Mouse (Mus musculus): ENCODE data around the gene Elf2. TPM values are rescaled to one million over a fixed set of nuclear protein-coding genes. Genes with fewer than 3 reads are reported as not detected.
"Not testable (repeated sequence)": the region's sequence is repeated elsewhere in the genome, so short reads cannot be mapped to it uniquely, and the experiment has no call there.

The Elf2 gene
- polyA plus RNA-seq, 1 experiment from 2014 or later, result 53.6 TPM

DNA sequence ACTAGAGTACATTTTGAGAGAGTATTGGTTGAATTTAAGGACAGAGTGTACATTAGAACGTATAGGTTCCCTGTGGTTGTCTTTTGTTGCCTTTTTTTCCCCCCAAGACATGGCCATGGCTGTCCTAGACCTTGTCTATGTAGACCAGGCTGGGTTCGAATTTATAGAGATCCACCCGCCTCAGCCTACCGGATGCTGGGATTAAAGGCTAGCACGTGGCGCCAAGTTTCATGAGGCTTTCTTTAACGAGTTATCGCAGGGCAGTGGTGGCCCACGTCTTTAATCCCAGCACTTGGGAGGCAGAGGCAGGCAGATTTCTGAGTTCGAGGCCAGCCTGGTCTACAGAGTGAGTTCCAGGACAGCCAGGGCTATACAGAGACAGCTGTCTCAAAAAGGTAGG lies 114.5 kb downstream of the Elf2 start:
- WGBS, result 94% methylated on average over 10 of the region's 10 CpGs
- H3K27ac ChIP-seq (replicated peaks), result no peak overlapping the region
- no peaks in the 10 kb centered on the region for H3K9me3 ChIP-seq
- no peak for ATAC-seq (replicated peaks)
- no peaks in the 10 kb centered on the region for H3K36me3 ChIP-seq
- H3K9ac ChIP-seq (replicated peaks), result no peak overlapping the region
- no peaks in the 10 kb centered on the region for H3K27me3 ChIP-seq
- peaks cover 33% of the 10 kb centered on the region for H3K4me1 ChIP-seq
- peak overlapping the region; percentile 98 for H3K4me3 ChIP-seq
- peak overlapping the region; percentile 67 for H3K4me2 ChIP-seq (replicated peaks)

DNA sequence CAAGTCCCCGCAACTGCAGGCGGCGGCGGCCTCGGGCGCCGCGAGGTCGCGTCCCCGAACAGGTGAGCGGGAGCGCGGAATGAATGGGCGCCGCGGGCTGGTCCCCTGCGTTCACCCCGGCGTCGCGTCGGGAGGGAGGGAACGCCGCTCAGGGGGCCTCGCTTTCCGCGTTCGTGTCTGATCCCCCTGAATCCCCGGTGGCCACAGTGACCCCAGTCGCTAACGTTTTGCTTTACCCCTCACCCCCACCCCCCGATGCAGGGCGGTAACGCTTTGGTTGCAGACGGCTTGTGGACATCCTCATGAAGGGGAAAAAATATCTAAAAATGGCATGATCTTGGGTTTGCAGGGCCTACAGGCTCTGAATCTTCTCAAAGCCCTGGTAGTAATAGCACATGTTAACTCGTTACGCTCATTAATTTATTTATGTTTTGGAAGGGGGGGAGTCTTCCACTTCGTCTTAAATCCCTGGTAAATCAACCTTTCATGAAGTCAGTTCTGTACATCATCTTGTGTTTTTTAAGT lies 115.2 kb downstream of the Elf2 start:
- WGBS, result under 1% methylated on average over 39 of the region's 39 CpGs
- H3K4me3 ChIP-seq, result peak overlapping the region; percentile 98
- H3K36me3 ChIP-seq, result no peaks in the 10 kb centered on the region
- peak overlapping the region; percentile 67 for H3K4me2 ChIP-seq (replicated peaks)
- no peaks in the 10 kb centered on the region for H3K9me3 ChIP-seq
- peak overlapping the region; percentile 99 for H3K27ac ChIP-seq (replicated peaks)
- peak overlapping the region; percentile 96 for H3K9ac ChIP-seq (replicated peaks)
- H3K4me1 ChIP-seq, result peaks cover 33% of the 10 kb centered on the region
- ATAC-seq (replicated peaks), result no peak; the same call in 1 of the 2 replicates
- H3K27me3 ChIP-seq, result no peaks in the 10 kb centered on the region

DNA sequence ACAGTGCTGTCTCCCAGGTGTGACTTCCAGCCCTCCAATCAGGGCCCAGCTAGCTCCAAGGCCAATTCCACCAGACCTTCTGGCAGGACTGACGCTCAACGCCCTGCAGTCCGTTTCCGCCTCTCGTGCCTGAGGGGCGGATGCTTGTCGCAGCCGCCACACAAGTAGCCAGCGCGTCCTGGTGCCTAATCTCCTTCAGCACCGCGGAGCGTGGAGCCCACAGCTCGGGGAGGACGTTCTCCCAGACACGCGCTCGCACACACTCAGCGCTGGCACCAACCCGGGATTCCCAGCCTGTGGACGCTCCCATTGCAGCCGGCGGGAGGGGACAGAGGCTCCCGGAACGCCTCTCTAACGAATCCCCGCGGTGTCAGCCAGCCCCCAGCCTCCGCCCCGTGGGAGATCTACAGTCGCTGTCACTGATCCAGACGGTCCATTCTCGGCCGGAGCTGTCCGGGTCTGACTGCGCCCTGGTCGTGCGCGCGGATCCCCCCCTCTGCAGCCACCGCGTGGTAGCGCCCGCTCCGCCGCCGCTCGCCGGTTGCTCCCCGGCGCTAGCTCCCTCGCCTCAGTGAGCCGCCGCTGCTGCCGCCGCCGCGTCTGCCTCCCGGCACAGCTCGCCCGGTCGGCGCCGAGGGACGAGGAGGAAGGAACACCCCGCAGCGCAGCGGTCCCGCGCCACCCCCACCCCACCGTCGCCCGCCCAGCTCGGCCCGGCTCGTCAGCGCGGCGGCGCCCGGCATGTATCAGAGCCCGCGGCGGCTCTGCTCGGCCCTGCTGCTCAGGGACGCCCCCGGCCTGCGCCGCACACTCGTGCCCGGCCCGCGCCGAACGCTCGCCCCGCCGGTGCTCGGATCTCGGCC lies 115.9 kb downstream of the Elf2 start, which contains the start of gene Noct:
Gene Noct, plus strand, starts transcription at position 85 of the 863 bp plus-strand sequence.
- no peaks in the 10 kb centered on the region for H3K27me3 ChIP-seq
- H3K4me1 ChIP-seq, result peaks cover 33% of the 10 kb centered on the region
- no peaks in the 10 kb centered on the region for H3K9me3 ChIP-seq
- H3K27ac ChIP-seq (replicated peaks), result peak within 1 kb of the TSS; percentile 99
- peak within 1 kb of the TSS; percentile 67 for H3K4me2 ChIP-seq (replicated peaks)
- ATAC-seq (replicated peaks), result peak; percentile 92
- H3K4me3 ChIP-seq, result peak within 1 kb of the TSS; percentile 98
- H3K36me3 ChIP-seq, result no peaks in the 10 kb centered on the region
- WGBS, result under 1% methylated on average over 96 of the region's 100 CpGs
- peak within 1 kb of the TSS; percentile 96 for H3K9ac ChIP-seq (replicated peaks)

DNA sequence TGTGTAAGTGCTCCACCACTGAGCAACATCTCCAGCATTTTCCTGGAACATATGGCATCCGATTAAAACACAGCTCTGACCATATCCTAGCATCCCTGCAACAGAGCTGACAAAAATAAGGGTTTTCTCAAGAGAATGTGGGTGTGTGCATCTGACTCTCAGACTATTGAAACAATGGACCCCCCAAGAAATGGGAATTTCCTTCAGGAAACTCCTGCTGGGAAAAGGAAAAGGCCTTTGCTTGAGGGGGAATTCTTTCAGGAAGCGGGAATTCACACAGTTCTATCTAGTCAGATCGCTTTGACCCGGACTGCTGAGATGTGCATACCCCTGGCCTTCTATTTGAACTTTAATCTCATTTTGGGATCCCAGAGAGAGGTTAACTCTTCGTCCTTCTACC lies 116.9 kb downstream of the Elf2 start:
- H3K4me2 ChIP-seq (replicated peaks), result peak overlapping the region; percentile 67
- peaks cover 23% of the 10 kb centered on the region for H3K4me1 ChIP-seq
- no peaks in the 10 kb centered on the region for H3K9me3 ChIP-seq
- peak overlapping the region; percentile 98; the same call in 1 of the 2 replicates for H3K4me3 ChIP-seq
- H3K27me3 ChIP-seq, result no peaks in the 10 kb centered on the region
- H3K36me3 ChIP-seq, result no peaks in the 10 kb centered on the region
- no peak for ATAC-seq (replicated peaks)
- H3K27ac ChIP-seq (replicated peaks), result 0 out of 2 replicates have a peak overlapping the region, but pooled peaks have one; percentile 99
- no peak overlapping the region for H3K9ac ChIP-seq (replicated peaks)
- 22% methylated on average over 5 of the region's 5 CpGs for WGBS

DNA sequence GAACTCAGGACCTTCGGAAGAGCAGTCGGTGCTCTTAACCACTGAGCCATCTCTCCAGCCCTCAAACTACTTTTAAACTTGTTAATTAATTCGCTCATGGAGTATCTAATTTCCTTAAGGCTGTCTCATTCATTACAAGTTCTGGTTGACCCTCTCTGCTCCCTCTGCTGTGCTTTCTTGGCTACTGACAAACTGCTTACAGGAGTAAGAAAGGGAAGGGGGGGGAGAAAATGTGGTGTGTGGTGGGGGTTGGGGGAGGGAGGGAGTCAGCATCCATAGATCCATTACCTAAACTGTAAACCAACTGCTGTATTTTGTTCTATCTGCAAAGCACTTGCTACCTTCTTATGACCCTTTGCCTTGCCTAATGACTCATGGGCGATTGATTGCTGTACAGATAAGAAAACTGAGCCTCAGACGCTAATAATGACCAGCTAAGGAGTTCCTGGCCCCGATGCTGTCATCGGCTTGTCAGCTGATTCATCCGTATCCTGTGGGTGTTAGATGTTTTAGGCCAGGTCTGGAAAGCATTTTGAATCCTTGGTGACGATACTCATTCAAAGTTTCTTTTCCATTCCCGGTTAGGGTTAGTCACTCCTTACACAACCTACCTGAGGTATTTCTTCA lies 117.5 kb downstream of the Elf2 start:
- Histone ChIP-seq H3K27me3 (no peaks in the 10 kb centered on the region), H3K4me2 (replicated peaks) (no peak overlapping the region), H3K9me3 (no peaks in the 10 kb centered on the region), H3K4me3 (no peak overlapping the region), H3K36me3 (no peaks in the 10 kb centered on the region), H3K4me1 (peaks cover 23% of the 10 kb centered on the region), H3K27ac (replicated peaks) (no peak overlapping the region), H3K9ac (replicated peaks) (no peak overlapping the region)
- 70% methylated on average over 10 of the region's 10 CpGs for WGBS
- no peak for ATAC-seq (replicated peaks)

DNA sequence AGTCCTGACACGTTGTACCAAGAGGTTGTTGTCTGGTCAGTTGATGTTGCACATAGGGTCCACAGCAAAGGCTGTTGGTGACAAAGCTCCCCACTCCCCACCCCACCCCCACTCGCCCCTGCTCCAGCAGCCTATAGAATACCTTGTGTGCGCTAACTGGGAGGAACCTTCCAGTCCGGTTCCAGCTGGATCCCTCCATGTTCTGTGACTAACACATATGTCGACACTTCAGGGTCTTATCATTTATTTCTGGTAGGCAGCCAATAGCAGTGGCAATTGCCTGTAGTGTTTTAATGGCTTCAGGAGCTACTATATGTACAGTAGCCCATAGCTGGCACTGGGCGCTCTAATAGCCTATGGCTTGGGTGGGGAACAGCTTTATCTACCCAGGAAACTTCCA lies 118.2 kb downstream of the Elf2 start:
- Histone ChIP-seq H3K9ac (replicated peaks) (no peak overlapping the region), H3K36me3 (no peaks in the 10 kb centered on the region), H3K9me3 (no peaks in the 10 kb centered on the region), H3K4me1 (peaks cover 23% of the 10 kb centered on the region), H3K4me2 (replicated peaks) (no peak overlapping the region), H3K4me3 (no peak overlapping the region), H3K27ac (replicated peaks) (no peak overlapping the region), H3K27me3 (no peaks in the 10 kb centered on the region)
- no peak for ATAC-seq (replicated peaks)
- 81% methylated on average over 6 of the region's 6 CpGs for WGBS

DNA sequence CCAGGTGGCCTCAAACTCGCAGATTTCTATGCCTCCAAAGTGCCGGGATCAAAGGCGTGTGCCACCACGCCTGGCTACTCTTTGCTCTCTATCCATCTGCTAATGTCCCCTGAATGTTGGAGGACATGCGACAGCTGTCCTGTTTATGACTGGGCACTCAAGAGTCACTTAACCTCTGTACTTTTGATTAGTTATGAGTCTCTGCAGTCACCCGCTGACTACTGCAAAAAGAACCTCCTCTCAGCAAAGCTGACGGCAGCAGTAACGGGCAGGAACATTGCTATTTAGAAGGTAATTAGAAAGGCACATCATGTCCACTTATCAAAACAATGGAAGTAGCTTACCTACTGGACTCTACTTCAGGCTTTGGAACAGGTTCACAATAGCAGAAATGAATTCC lies 118.6 kb downstream of the Elf2 start:
- 77% methylated on average over 8 of the region's 8 CpGs for WGBS
- Histone ChIP-seq H3K27me3 (no peaks in the 10 kb centered on the region), H3K9ac (replicated peaks) (no peak overlapping the region), H3K4me3 (no peak overlapping the region), H3K9me3 (no peaks in the 10 kb centered on the region), H3K36me3 (no peaks in the 10 kb centered on the region), H3K4me2 (replicated peaks) (no peak overlapping the region), H3K4me1 (peaks cover 23% of the 10 kb centered on the region), H3K27ac (replicated peaks) (no peak overlapping the region)
- ATAC-seq (replicated peaks), result no peak

DNA sequence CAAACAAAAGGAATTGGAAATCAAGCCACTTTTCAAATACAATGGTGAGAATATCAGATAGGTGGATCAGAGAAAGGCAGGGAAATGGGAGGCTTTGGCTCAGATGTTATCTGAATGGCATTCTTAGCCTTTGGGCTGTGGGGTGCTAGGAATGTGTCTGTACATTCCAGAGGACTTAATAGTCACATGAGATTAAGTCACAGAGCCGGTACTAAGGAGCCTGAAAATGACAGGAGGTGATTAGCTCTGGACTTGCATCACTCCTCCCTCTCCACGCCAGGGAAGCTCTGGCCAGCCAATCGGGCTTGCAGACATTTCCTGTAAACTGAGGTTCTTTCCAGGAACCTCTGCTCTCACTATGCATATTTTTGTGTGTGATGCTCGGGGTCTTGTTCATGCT lies 119.6 kb downstream of the Elf2 start:
- Histone ChIP-seq H3K9me3 (no peaks in the 10 kb centered on the region), H3K9ac (replicated peaks) (no peak overlapping the region), H3K27me3 (no peaks in the 10 kb centered on the region), H3K4me1 (peaks cover 15% of the 10 kb centered on the region), H3K4me3 (no peak overlapping the region), H3K36me3 (no peaks in the 10 kb centered on the region), H3K4me2 (replicated peaks) (no peak overlapping the region), H3K27ac (replicated peaks) (no peak overlapping the region)
- ATAC-seq (replicated peaks), result no peak
- WGBS, result 61% methylated on average over 4 of the region's 4 CpGs

DNA sequence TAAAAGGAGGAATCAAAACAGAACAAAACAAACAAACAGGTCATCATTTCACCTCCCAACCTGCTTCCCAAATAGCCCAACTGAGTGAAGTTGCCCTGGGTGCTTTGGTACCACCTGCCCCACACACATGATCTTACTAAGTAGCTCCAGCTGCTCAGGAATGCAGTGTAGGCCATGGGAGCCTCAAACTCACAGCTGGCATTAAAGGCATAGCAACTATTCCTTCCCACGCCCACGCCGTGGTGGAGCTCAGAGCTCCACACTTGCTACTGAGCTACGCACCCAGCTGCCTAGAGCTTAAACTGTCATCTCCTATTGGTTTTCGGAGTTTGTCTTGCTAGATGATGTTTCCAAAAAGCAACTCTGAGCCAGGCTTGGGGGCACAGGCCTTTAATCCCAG lies 121.2 kb downstream of the Elf2 start:
- Histone ChIP-seq H3K9me3 (no peaks in the 10 kb centered on the region), H3K4me3 (no peak overlapping the region), H3K36me3 (no peaks in the 10 kb centered on the region), H3K27me3 (no peaks in the 10 kb centered on the region), H3K4me2 (replicated peaks) (no peak overlapping the region), H3K4me1 (peaks cover 11% of the 10 kb centered on the region), H3K27ac (replicated peaks) (no peak overlapping the region), H3K9ac (replicated peaks) (no peak overlapping the region)
- 93% methylated on average over 5 of the region's 5 CpGs for WGBS
- no peak for ATAC-seq (replicated peaks)

DNA sequence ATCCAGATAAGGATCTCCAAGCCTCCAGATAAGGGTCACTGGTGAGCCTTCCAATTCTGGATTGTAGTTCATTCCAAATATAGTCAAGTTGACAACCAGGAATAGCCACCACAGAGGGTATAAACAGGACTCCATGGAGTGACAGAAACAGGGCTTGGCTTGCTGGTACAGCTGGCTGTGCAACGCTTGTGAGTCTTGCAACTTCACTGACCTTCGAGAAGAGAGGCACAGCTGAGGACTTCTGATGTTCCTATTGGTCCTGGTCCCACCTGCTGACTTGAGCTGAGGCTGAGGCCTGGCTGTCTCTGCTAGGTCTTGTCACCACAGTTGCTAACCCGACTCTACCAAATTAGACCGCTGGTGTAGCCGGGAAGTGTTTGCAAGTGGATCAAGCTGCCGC lies 122.1 kb downstream of the Elf2 start:
- not testable (repeated sequence) for H3K27me3 ChIP-seq; H3K36me3 ChIP-seq; ATAC-seq (replicated peaks); H3K27ac ChIP-seq (replicated peaks); H3K4me3 ChIP-seq; H3K4me2 ChIP-seq (replicated peaks); H3K9ac ChIP-seq (replicated peaks); H3K9me3 ChIP-seq; H3K4me1 ChIP-seq
- 86% methylated on average over 6 of the region's 6 CpGs for WGBS

DNA sequence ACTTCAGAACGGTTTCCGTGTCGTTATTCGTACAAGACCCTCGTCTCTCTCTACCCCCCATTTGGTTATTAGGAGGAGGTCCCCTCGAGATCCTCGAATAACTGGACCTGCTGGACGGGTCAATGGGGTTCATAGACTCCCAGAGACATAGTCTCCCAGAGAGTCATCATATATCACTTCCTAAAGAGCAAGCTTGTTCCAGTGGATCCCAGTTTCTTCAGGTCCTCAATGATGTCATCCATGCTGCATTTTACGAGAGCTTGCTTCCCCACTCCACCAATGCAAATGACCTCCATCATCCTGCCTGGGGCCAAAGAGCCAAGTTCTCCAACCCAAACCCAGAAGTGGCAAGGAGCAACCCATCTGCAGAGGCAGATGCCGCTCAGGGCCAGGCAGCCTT lies 124.1 kb downstream of the Elf2 start:
- not testable (repeated sequence) for H3K4me3 ChIP-seq; ATAC-seq (replicated peaks); H3K4me1 ChIP-seq; H3K4me2 ChIP-seq (replicated peaks); H3K9ac ChIP-seq (replicated peaks); H3K9me3 ChIP-seq; H3K27ac ChIP-seq (replicated peaks); H3K27me3 ChIP-seq; H3K36me3 ChIP-seq
- WGBS, result 82% methylated on average over 8 of the region's 10 CpGs

DNA sequence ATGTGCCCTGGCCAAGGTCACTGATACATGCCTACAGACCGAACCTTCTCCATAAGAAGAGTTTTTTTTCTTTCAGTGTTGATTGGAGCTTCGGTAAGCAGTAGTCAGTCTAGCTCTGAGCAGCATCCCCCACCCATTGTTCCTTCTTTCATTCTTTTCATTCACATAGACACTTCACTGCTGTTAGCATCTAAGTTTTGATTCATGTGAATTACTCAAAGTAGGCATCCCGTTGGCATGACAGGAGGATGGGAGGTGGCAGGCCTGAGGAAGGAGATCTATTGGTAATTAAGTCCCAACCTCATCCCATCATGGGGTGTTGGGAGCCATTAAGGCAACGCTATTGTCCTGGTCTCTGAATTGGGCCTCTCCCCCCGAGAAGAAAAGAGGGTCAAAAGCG lies 124.8 kb downstream of the Elf2 start:
- H3K27ac ChIP-seq (replicated peaks), result no peak overlapping the region
- no peak overlapping the region for H3K4me3 ChIP-seq
- WGBS, result 86% methylated on average over 6 of the region's 6 CpGs
- H3K36me3 ChIP-seq, result no peaks in the 10 kb centered on the region
- H3K4me2 ChIP-seq (replicated peaks), result no peak overlapping the region
- H3K4me1 ChIP-seq, result no peaks in the 10 kb centered on the region
- ATAC-seq (replicated peaks), result no peak
- H3K9me3 ChIP-seq, result no peaks in the 10 kb centered on the region
- H3K9ac ChIP-seq (replicated peaks), result no peak overlapping the region
- H3K27me3 ChIP-seq, result no peaks in the 10 kb centered on the region
